Mouse (Mus musculus) B cell, adult (primary cell): ENCODE results near the gene Spata18. TPM values are rescaled to one million over a fixed set of nuclear protein-coding genes. Genes with fewer than 3 reads are reported as not detected.

Source experiments
- total RNA-seq: library from RNA; stranded (reverse); gene quantifications from 4 replicates; pipeline ENCODE4 v1.2.4, GENCODE M21; 2023; ENCODE audit not compliant: inconsistent age

The Spata18 gene
- total RNA-seq: not detected in 4 replicates

GRCm38 (mm10) chr5:73651061-73651854 lies at the start of gene Spata18:
Gene Spata18, plus strand, starts transcription at chr5:73651379.

GRCm38 (mm10) chr5:73632291-73632690 lies 18.9 kb upstream of the Spata18 start, which contains the start of gene Lrrc66:
Gene Lrrc66, minus strand, starts transcription at chr5:73632526.

GRCm38 (mm10) chr5:73647261-73647900 lies 3.8 kb upstream of the Spata18 start, which contains the start of gene Sgcb:
Gene Sgcb, minus strand, starts transcription at chr5:73647790.

Other genes with a start within 250 kb of the Spata18 start
- not detected in 4 replicates for gene Cwh43, start 245.3 kb upstream of the Spata18 start, total RNA-seq
- 9.3 to 12.1 TPM (median 9.4 TPM) in 4 replicates for gene Dcun1d4, start 170.4 kb upstream of the Spata18 start, total RNA-seq
- gene Lrrc66, start 18.9 kb upstream of the Spata18 start, total RNA-seq: not detected in 4 replicates
- gene Sgcb, start 3.6 kb upstream of the Spata18 start, total RNA-seq: 6.4 to 10.7 TPM (median 7.9 TPM) in 4 replicates